Mouse (Mus musculus): Measurements from ENCODE around the gene Zbtb16. TPM values are rescaled to one million over a fixed set of nuclear protein-coding genes. Genes with fewer than 3 reads are reported as not detected.

The Zbtb16 gene
- polyA plus RNA-seq, 1 experiment from 2014 or later, result 3.0 TPM

DNA sequence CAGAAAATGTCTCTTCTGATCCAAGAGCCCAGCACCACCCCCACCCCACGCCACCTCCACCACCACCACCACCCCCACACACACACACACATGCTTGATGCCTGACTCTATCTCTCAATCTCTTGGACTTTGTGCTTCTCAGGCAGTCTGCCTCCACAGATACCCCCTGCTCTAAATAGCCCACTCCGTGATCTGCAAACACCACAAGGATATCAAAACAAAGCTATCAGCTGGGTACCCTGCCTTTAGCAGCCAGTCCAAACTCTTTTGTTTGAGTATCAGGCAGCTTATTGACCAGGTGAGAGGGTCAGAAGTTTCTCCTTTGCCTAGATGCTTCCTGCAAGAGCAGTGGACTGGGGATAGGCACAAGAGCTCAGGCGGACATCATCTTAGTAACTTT lies 16.9 kb downstream of the Zbtb16 start:
- 73% methylated on average over 3 of the region's 3 CpGs for WGBS
- H3K4me3 ChIP-seq (ENCODE audit: low read depth, low read length), result no peak overlapping the region
- ATAC-seq (replicated peaks; ENCODE audit: insufficient number of reproducible peaks, low FRiP score, low TSS enrichment, low read depth), result no peak
- no peak overlapping the region for H3K9ac ChIP-seq (replicated peaks; ENCODE audit: low read length)
- H3K27me3 ChIP-seq (ENCODE audit: control insufficient read depth, insufficient read depth, low read length), result no peaks in the 10 kb centered on the region
- H3K4me2 ChIP-seq (ENCODE audit: low read depth, low read length), result no peak overlapping the region
- no peaks in the 10 kb centered on the region for H3K36me3 ChIP-seq (replicated peaks; ENCODE audit: control insufficient read depth, insufficient read depth, low read depth, low read length)
- DNase-seq (ENCODE audit: low spot score), result no peak
- no peaks in the 10 kb centered on the region for H3K9me3 ChIP-seq (replicated peaks; ENCODE audit: control insufficient read depth, low read length)
- no peak overlapping the region for H3K27ac ChIP-seq (replicated peaks; ENCODE audit: low read depth, low read length)
- H3K4me1 ChIP-seq (ENCODE audit: control insufficient read depth, insufficient read depth, low read length), result peaks cover 11% of the 10 kb centered on the region

GRCm38 (mm10) chr9:48817907-48818306 lies 18.1 kb downstream of the Zbtb16 start:
- WGBS, result 83% methylated on average over 4 of the region's 4 CpGs
- no peaks in the 10 kb centered on the region for H3K9me3 ChIP-seq (replicated peaks; ENCODE audit: control insufficient read depth, low read length)
- H3K9ac ChIP-seq (replicated peaks; ENCODE audit: low read length), result no peak overlapping the region
- H3K4me1 ChIP-seq (ENCODE audit: control insufficient read depth, insufficient read depth, low read length), result peaks cover 10% of the 10 kb centered on the region
- no peaks in the 10 kb centered on the region for H3K36me3 ChIP-seq (replicated peaks; ENCODE audit: control insufficient read depth, insufficient read depth, low read depth, low read length)
- ATAC-seq (replicated peaks; ENCODE audit: insufficient number of reproducible peaks, low FRiP score, low TSS enrichment, low read depth) (no peak), DNase-seq (ENCODE audit: low spot score) (no peak)
- H3K27ac ChIP-seq (replicated peaks; ENCODE audit: low read depth, low read length), result no peak overlapping the region
- no peak overlapping the region for H3K4me3 ChIP-seq (ENCODE audit: low read depth, low read length)
- H3K4me2 ChIP-seq (ENCODE audit: low read depth, low read length), result no peak overlapping the region
- H3K27me3 ChIP-seq (ENCODE audit: control insufficient read depth, insufficient read depth, low read length), result no peaks in the 10 kb centered on the region

- no peaks in the 10 kb centered on the region for H3K36me3 ChIP-seq (replicated peaks; ENCODE audit: control insufficient read depth, insufficient read depth, low read depth, low read length)
- no peak overlapping the region for H3K4me2 ChIP-seq (ENCODE audit: low read depth, low read length)
- 79% methylated on average over 7 of the region's 7 CpGs for WGBS
- H3K27ac ChIP-seq (replicated peaks; ENCODE audit: low read depth, low read length), result no peak overlapping the region
- H3K27me3 ChIP-seq (ENCODE audit: control insufficient read depth, insufficient read depth, low read length), result no peaks in the 10 kb centered on the region
- H3K4me3 ChIP-seq (ENCODE audit: low read depth, low read length), result no peak overlapping the region
- H3K4me1 ChIP-seq (ENCODE audit: control insufficient read depth, insufficient read depth, low read length), result peaks cover 6% of the 10 kb centered on the region
- H3K9ac ChIP-seq (replicated peaks; ENCODE audit: low read length), result no peak overlapping the region
- ATAC-seq (replicated peaks; ENCODE audit: insufficient number of reproducible peaks, low FRiP score, low TSS enrichment, low read depth) (no peak), DNase-seq (ENCODE audit: low spot score) (no peak)
- H3K9me3 ChIP-seq (replicated peaks; ENCODE audit: control insufficient read depth, low read length), result no peaks in the 10 kb centered on the region
Observed at GRCm38 (mm10) chr9:48817399-48817793, 18.6 kb downstream of the Zbtb16 start.

DNA sequence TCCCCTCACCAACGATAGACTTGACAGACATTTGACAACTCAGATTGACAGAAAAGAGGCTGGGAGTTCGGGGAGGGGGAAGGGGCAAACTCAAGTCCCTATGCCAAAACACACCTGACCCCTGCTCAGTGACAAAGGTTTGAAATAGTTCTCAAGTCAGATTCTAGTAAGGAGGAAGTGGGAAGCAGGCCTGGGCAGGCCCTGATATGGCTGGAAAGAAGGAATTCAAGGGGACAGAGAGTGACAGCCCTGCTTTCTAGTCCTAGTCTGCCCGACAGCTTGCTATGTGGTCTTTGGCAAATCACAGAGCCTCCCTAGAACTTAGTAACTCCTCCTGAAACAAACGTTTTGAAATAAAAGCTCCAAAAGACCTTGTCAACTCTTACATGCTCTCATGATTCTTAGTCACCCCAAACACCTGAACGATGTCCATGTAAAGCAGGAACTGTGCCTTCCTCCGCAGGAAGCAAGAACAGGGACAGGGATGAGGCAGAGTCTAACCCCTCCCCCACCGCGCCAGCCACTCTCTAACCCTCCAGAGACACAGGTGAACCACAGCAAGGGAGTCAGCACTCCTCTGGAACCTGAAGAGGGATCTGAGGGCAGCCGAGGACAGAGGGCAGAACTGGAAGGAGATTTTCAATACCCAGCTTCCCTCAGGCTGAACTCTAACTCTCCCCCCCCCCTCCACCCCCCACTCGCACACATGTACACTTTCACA lies 19.2 kb downstream of the Zbtb16 start:
- no peak overlapping the region for H3K4me3 ChIP-seq (ENCODE audit: low read depth, low read length)
- ATAC-seq (replicated peaks; ENCODE audit: insufficient number of reproducible peaks, low FRiP score, low TSS enrichment, low read depth) (no peak), DNase-seq (ENCODE audit: low spot score) (no peak)
- H3K4me1 ChIP-seq (ENCODE audit: control insufficient read depth, insufficient read depth, low read length), result peaks cover 4% of the 10 kb centered on the region
- H3K27ac ChIP-seq (replicated peaks; ENCODE audit: low read depth, low read length), result no peak overlapping the region
- no peak overlapping the region for H3K4me2 ChIP-seq (ENCODE audit: low read depth, low read length)
- no peaks in the 10 kb centered on the region for H3K27me3 ChIP-seq (ENCODE audit: control insufficient read depth, insufficient read depth, low read length)
- no peaks in the 10 kb centered on the region for H3K36me3 ChIP-seq (replicated peaks; ENCODE audit: control insufficient read depth, insufficient read depth, low read depth, low read length)
- WGBS, result 51% methylated on average over 10 of the region's 10 CpGs
- no peak overlapping the region for H3K9ac ChIP-seq (replicated peaks; ENCODE audit: low read length)
- H3K9me3 ChIP-seq (replicated peaks; ENCODE audit: control insufficient read depth, low read length), result no peaks in the 10 kb centered on the region

- H3K27me3 ChIP-seq (ENCODE audit: control insufficient read depth, insufficient read depth, low read length), result no peaks in the 10 kb centered on the region
- no peaks in the 10 kb centered on the region for H3K36me3 ChIP-seq (replicated peaks; ENCODE audit: control insufficient read depth, insufficient read depth, low read depth, low read length)
- no peaks in the 10 kb centered on the region for H3K9me3 ChIP-seq (replicated peaks; ENCODE audit: control insufficient read depth, low read length)
- no peak overlapping the region for H3K27ac ChIP-seq (replicated peaks; ENCODE audit: low read depth, low read length)
- 89% methylated on average over 9 of the region's 9 CpGs for WGBS
- DNase-seq (ENCODE audit: low spot score) (no peak), ATAC-seq (replicated peaks; ENCODE audit: insufficient number of reproducible peaks, low FRiP score, low TSS enrichment, low read depth) (no peak)
- H3K9ac ChIP-seq (replicated peaks; ENCODE audit: low read length), result no peak overlapping the region
- no peak overlapping the region for H3K4me2 ChIP-seq (ENCODE audit: low read depth, low read length)
- peaks cover under 1% of the 10 kb centered on the region for H3K4me1 ChIP-seq (ENCODE audit: control insufficient read depth, insufficient read depth, low read length)
- no peak overlapping the region for H3K4me3 ChIP-seq (ENCODE audit: low read depth, low read length)
Observed at GRCm38 (mm10) chr9:48816157-48816556, 19.9 kb downstream of the Zbtb16 start.

DNA sequence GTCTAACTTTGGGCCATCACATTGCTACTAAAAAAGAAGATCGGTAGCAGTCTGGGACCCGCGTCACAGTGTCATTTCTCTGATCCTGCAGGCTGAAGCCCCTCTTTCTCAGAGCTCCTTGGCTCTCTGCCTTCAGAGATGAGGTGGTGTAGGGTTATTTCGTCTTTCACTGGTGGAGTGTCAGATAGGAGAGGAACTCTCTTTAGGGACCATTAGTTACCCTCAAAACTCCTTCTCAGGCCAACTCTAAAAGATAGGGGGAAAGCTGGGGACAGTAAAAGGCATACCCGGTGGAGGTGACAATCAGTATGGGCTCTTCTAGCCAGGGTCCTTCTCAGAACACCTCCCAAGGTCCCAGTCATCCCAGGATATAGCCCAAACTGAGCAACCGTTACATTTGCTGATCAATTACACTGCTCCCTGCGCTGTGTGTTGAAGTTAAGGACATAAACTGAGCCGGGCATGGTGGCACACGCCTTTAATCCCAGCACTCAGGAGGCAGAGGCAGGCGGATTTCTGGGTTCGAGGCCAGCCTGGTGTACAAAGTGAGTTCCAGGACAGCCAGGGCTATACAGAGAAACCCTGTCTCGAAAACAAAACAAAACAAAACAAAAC lies 21.0 kb downstream of the Zbtb16 start:
- no peaks in the 10 kb centered on the region for H3K27me3 ChIP-seq (ENCODE audit: control insufficient read depth, insufficient read depth, low read length)
- H3K36me3 ChIP-seq (replicated peaks; ENCODE audit: control insufficient read depth, insufficient read depth, low read depth, low read length), result no peaks in the 10 kb centered on the region
- no peaks in the 10 kb centered on the region; the same call in 1 of the 2 replicates for H3K4me1 ChIP-seq (ENCODE audit: control insufficient read depth, insufficient read depth, low read length)
- no peak for ATAC-seq (replicated peaks; ENCODE audit: insufficient number of reproducible peaks, low FRiP score, low TSS enrichment, low read depth)
- H3K27ac ChIP-seq (replicated peaks; ENCODE audit: low read depth, low read length), result no peak overlapping the region
- H3K4me2 ChIP-seq (ENCODE audit: low read depth, low read length), result no peak overlapping the region
- no peak overlapping the region for H3K9ac ChIP-seq (replicated peaks; ENCODE audit: low read length)
- 90% methylated on average over 12 of the region's 12 CpGs for WGBS
- no peak overlapping the region for H3K4me3 ChIP-seq (ENCODE audit: low read depth, low read length)
- no peak for DNase-seq (ENCODE audit: low spot score)
- no peaks in the 10 kb centered on the region for H3K9me3 ChIP-seq (replicated peaks; ENCODE audit: control insufficient read depth, low read length)

GRCm38 (mm10) chr9:48813960-48814880 lies 21.8 kb downstream of the Zbtb16 start:
- no peaks in the 10 kb centered on the region for H3K36me3 ChIP-seq (replicated peaks; ENCODE audit: control insufficient read depth, insufficient read depth, low read depth, low read length)
- WGBS, result 74% methylated on average over 19 of the region's 19 CpGs
- H3K9ac ChIP-seq (replicated peaks; ENCODE audit: low read length), result no peak overlapping the region
- H3K4me2 ChIP-seq (ENCODE audit: low read depth, low read length), result no peak overlapping the region
- no peak overlapping the region for H3K4me3 ChIP-seq (ENCODE audit: low read depth, low read length)
- H3K27me3 ChIP-seq (ENCODE audit: control insufficient read depth, insufficient read depth, low read length), result no peaks in the 10 kb centered on the region
- no peaks in the 10 kb centered on the region for H3K9me3 ChIP-seq (replicated peaks; ENCODE audit: control insufficient read depth, low read length)
- H3K27ac ChIP-seq (replicated peaks; ENCODE audit: low read depth, low read length), result no peak overlapping the region
- no peaks in the 10 kb centered on the region; the same call in 1 of the 2 replicates for H3K4me1 ChIP-seq (ENCODE audit: control insufficient read depth, insufficient read depth, low read length)
- no peak for ATAC-seq (replicated peaks; ENCODE audit: insufficient number of reproducible peaks, low FRiP score, low TSS enrichment, low read depth)
- no peak for DNase-seq (ENCODE audit: low spot score)

All from embryonic facial prominence, embryonic 11.5 days (tissue).